Mouse (Mus musculus): ENCODE measurements around the gene Rcan2. TPM values are rescaled to one million over a fixed set of nuclear protein-coding genes. Genes with fewer than 3 reads are reported as not detected.
A peak's percentile ranks its signal among the peaks of the same experiment; 100 is the strongest.

The Rcan2 gene
- total RNA-seq, 2 experiments from 2014 or later, result 369 to 400 TPM

- no peak for DNase-seq
Observed at GRCm38 (mm10) chr17:43916128-43916527, 115.0 kb downstream of the Rcan2 start.

GRCm38 (mm10) chr17:43917143-43917542, 116.0 kb downstream of the Rcan2 start:
- DNase-seq, result no peak

GRCm38 (mm10) chr17:43929856-43930255, 128.7 kb downstream of the Rcan2 start:
- no peak for DNase-seq

- DNase-seq, result no peak
Observed at GRCm38 (mm10) chr17:43931731-43932130, 130.6 kb downstream of the Rcan2 start.

GRCm38 (mm10) chr17:43934056-43934455, 132.9 kb downstream of the Rcan2 start:
- no peak for DNase-seq

GRCm38 (mm10) chr17:43952219-43952618, 151.1 kb downstream of the Rcan2 start:
- DNase-seq, result peak; percentile 7 to 26

- no peak for DNase-seq
Observed at GRCm38 (mm10) chr17:43952661-43953534, 151.7 kb downstream of the Rcan2 start.

GRCm38 (mm10) chr17:43953535-43953918, 152.4 kb downstream of the Rcan2 start:
- DNase-seq, result no peak

- DNase-seq, result no peak
Observed at GRCm38 (mm10) chr17:43959797-43960196, 158.6 kb downstream of the Rcan2 start.

GRCm38 (mm10) chr17:43969943-43970342, 168.8 kb downstream of the Rcan2 start:
- DNase-seq, result no peak

- DNase-seq, result no peak
Observed at GRCm38 (mm10) chr17:43977572-43977971, 176.4 kb downstream of the Rcan2 start.

GRCm38 (mm10) chr17:43979925-43980324, 178.8 kb downstream of the Rcan2 start:
- no peak for DNase-seq

GRCm38 (mm10) chr17:43982505-43982904, 181.4 kb downstream of the Rcan2 start:
- no peak for DNase-seq

GRCm38 (mm10) chr17:43989334-43989945, 188.3 kb downstream of the Rcan2 start:
- no peak for DNase-seq

- peak in 1 of 2 experiments; percentile 20 for DNase-seq
Observed at GRCm38 (mm10) chr17:43990957-43991383, 189.8 kb downstream of the Rcan2 start.

GRCm38 (mm10) chr17:43994080-43994479, 192.9 kb downstream of the Rcan2 start:
- DNase-seq, result no peak

GRCm38 (mm10) chr17:43997514-43997913, 196.4 kb downstream of the Rcan2 start:
- DNase-seq, result no peak

- no peak for DNase-seq
Observed at GRCm38 (mm10) chr17:43998095-43998494, 196.9 kb downstream of the Rcan2 start.

GRCm38 (mm10) chr17:44004401-44004800, 203.2 kb downstream of the Rcan2 start:
- DNase-seq, result no peak

GRCm38 (mm10) chr17:44007411-44007810, 206.3 kb downstream of the Rcan2 start:
- DNase-seq, result no peak

- no peak for DNase-seq
Observed at GRCm38 (mm10) chr17:44011917-44012316, 210.8 kb downstream of the Rcan2 start.

- DNase-seq, result no peak
Observed at GRCm38 (mm10) chr17:44013756-44014510, 212.8 kb downstream of the Rcan2 start.

- no peak for DNase-seq
Observed at GRCm38 (mm10) chr17:44016314-44016713, 215.2 kb downstream of the Rcan2 start.

Measured in heart, adult 18-20 months (tissue).